Mouse (Mus musculus) kidney, adult 2 months (tissue): ENCODE results near the gene Sdhaf1.

Source experiments
- CTCF ChIP-seq: fragments of 200-500 bp; conservative IDR thresholded peaks from 2 replicates; pipeline ENCODE4 v1.5.1; 2011; ENCODE audit warnings: low read depth, mild to moderate bottlenecking, control low read depth, low read length, moderate library complexity, mixed read lengths; ENCODE audit not compliant: insufficient read depth, insufficient read length
- POLR2A ChIP-seq: fragments of 200-500 bp; IDR thresholded peaks from one replicate; pipeline ENCODE4 v1.6.1; 2011; ENCODE audit warnings: low read depth, low read length, control low read depth

- TF ChIP-seq CTCF (no peak), POLR2A (no peak)
These were observed at the start of gene Sdhaf1 for GRCm38 (mm10) chr7:30323795-30324194.
